Mouse (Mus musculus): ENCODE measurements around the gene Calm3. TPM values are rescaled to one million over a fixed set of nuclear protein-coding genes. Genes with fewer than 3 reads are reported as not detected.

Gene Calm3
- 342 and 417 TPM in 2 replicates for total RNA-seq (2014; rRNA removed; ENCODE audit: low replicate concordance)
- 101 and 107 TPM in 2 replicates for polyA plus RNA-seq (2015; fragmentation: Nextera tagmentation; extraction: Ambion mirVana)

DNA sequence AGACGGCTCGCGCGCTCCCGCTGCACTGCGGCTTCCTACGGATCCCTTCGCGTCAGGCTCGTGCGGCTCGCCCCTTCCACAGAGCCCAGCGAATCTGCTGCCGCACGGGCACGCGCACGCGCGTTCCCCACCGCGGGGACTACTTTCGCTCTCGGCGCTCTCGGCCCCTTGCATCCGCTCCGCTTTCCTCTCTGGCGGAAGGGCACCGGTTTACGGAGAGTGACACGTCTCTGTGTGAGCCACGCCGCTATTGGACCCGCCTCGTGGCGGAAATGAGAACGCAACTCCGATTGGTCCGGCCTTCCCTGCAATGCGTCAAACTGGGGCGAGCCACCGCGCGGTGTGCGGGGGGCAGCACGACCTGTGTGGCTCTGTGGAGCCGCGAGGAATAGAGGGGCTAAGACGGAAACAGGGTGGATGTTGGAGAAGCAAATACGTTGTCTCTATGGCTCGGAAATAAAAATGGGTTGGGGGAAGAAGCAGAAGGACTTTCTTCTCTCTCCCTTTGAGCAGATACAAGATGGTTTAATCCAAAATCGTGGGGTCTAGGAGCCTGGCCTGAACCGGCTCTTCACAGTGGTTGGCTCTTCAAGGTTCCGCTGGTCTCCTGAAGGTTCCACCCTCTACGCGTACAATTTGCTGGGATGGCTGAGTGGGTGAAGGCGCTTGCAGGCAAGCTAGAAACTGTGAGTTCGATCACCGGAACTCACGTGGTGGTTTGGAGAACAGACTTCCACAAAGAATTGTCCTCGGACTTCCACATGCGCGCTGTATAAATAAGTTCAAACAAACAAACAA, at the start of gene Calm3:
TSS of gene Calm3 (minus strand) at position 78 of the 798 bp plus-strand sequence.
- peaks cover 37% of the 10 kb centered on the region for H3K4me1 ChIP-seq (ENCODE audit: control insufficient read depth, insufficient read depth)
- peak; percentile 98 for DNase-seq (ENCODE audit: low spot score)
- peaks cover 11% of the 10 kb centered on the region for H3K36me3 ChIP-seq (replicated peaks; ENCODE audit: control insufficient read depth, insufficient read depth, low read length)
- peak within 1 kb of the TSS; percentile 95 for H3K27ac ChIP-seq (ENCODE audit: low read depth)
- 2% methylated on average over 64 of the region's 64 CpGs for WGBS
- H3K9ac ChIP-seq (replicated peaks; ENCODE audit: low read depth, low read length): peak within 1 kb of the TSS; percentile 93
- H3K4me2 ChIP-seq (ENCODE audit: low read depth, low read length): peak within 1 kb of the TSS; percentile 99
- H3K9me3 ChIP-seq (replicated peaks; ENCODE audit: control insufficient read depth, low read length): no peaks in the 10 kb centered on the region
- TF ChIP-seq EP300 (IDR thresholded peaks at IDR 0.05; ENCODE audit: low read depth) (peak; percentile 95; the same call in 1 of the 2 replicates), CTCF (IDR thresholded peaks at IDR 0.05; ENCODE audit: low read depth) (no peak)
- no peaks in the 10 kb centered on the region for H3K27me3 ChIP-seq (ENCODE audit: control insufficient read depth, insufficient read depth, low read length)
- ATAC-seq (ENCODE audit: insufficient read depth, low read depth): peak; percentile 86
- H3K4me3 ChIP-seq (ENCODE audit: low read depth, low read length): peak within 1 kb of the TSS; percentile 89

DNA sequence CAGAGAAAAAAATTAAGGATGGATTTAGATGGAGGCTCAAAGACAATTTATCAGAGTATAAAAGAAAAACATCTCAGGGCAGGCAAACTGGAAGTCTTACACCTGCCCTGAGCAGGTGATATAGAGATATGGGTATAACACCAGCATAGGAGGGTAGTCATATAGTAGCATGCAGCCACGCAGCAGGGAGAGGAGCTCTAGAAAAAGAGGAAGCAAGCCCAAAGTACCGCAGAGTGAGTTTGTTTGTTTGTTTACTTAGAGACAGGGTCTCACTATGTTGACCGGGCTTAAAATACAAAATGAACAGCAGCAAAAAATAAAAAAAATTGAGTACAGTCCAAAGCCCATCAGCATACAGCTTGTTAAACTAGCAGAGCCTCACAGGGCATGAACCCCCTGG, 47.2 kb upstream of the Calm3 start:
- no peaks in the 10 kb centered on the region for H3K9me3 ChIP-seq (replicated peaks; ENCODE audit: control insufficient read depth, low read length)
- no peaks in the 10 kb centered on the region for H3K36me3 ChIP-seq (replicated peaks; ENCODE audit: control insufficient read depth, insufficient read depth, low read length)
- H3K4me1 ChIP-seq (ENCODE audit: control insufficient read depth, insufficient read depth): 0 out of 2 replicates have a peak, but pooled peaks cover 8% of the 10 kb centered on the region
- no peak for TF ChIP-seq EP300 (IDR thresholded peaks at IDR 0.05; ENCODE audit: low read depth)
- TF ChIP-seq CTCF (IDR thresholded peaks at IDR 0.05; ENCODE audit: low read depth): no peak
- no peaks in the 10 kb centered on the region for H3K27me3 ChIP-seq (ENCODE audit: control insufficient read depth, insufficient read depth, low read length)
- H3K4me3 ChIP-seq (ENCODE audit: low read depth, low read length): no peak overlapping the region
- DNase-seq (ENCODE audit: low spot score) (no peak), ATAC-seq (ENCODE audit: insufficient read depth, low read depth) (no peak)
- H3K9ac ChIP-seq (replicated peaks; ENCODE audit: low read depth, low read length): no peak overlapping the region
- H3K4me2 ChIP-seq (ENCODE audit: low read depth, low read length): no peak overlapping the region
- 83% methylated on average over 3 of the region's 3 CpGs for WGBS
- H3K27ac ChIP-seq (ENCODE audit: low read depth): no peak overlapping the region

DNA sequence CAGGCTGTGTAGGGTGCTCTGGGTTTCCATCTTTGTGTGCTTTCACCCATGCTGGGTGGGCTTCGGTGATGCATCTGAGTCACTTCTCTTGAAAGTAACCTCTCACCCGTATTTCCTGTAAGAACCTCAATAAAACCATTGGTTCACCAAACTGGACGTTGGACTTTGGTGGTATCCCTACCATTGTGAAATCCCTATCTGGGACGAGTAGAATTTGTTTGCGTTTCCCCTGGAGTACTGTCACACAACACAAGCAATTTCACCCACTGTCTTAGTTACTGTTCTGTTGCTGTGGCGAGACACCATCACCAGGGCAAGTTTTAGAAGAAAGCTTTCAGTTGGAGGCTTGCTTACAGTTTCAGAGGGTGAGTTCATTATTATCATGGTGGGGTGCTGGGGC, 44.5 kb upstream of the Calm3 start:
- Histone ChIP-seq H3K4me1 (ENCODE audit: control insufficient read depth, insufficient read depth) (no peaks in the 10 kb centered on the region), H3K27me3 (ENCODE audit: control insufficient read depth, insufficient read depth, low read length) (no peaks in the 10 kb centered on the region), H3K4me3 (ENCODE audit: low read depth, low read length) (no peak overlapping the region), H3K36me3 (replicated peaks; ENCODE audit: control insufficient read depth, insufficient read depth, low read length) (no peaks in the 10 kb centered on the region), H3K4me2 (ENCODE audit: low read depth, low read length) (no peak overlapping the region), H3K9me3 (replicated peaks; ENCODE audit: control insufficient read depth, low read length) (no peaks in the 10 kb centered on the region), H3K9ac (replicated peaks; ENCODE audit: low read depth, low read length) (no peak overlapping the region), H3K27ac (ENCODE audit: low read depth) (no peak overlapping the region)
- ATAC-seq (ENCODE audit: insufficient read depth, low read depth) (no peak), DNase-seq (ENCODE audit: low spot score) (no peak)
- WGBS: 89% methylated on average over 6 of the region's 6 CpGs
- TF ChIP-seq EP300 (IDR thresholded peaks at IDR 0.05; ENCODE audit: low read depth) (no peak), CTCF (IDR thresholded peaks at IDR 0.05; ENCODE audit: low read depth) (no peak)

DNA sequence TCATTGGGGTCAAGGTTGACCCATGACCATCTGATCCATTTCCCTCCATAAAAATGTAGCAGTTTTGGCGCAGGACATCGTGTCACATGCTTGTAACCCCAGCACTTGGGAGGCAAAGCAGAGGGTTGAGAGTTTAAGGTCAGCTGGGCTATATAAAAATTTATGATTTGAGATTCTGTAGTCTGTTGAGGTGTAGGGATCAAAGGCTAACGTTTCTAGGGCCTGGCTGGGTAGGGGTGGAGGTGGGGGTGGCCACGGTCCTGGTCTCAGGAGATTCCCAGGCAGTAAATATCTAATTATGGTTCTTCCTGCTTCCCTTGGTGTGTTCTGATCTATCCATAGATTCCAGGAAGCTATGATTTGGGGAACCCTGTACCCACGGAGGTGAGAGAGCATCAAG, 37.8 kb upstream of the Calm3 start:
- no peak overlapping the region for H3K27ac ChIP-seq (ENCODE audit: low read depth)
- H3K9me3 ChIP-seq (replicated peaks; ENCODE audit: control insufficient read depth, low read length): no peaks in the 10 kb centered on the region
- no peaks in the 10 kb centered on the region for H3K4me1 ChIP-seq (ENCODE audit: control insufficient read depth, insufficient read depth)
- no peak for TF ChIP-seq EP300 (IDR thresholded peaks at IDR 0.05; ENCODE audit: low read depth)
- no peak for TF ChIP-seq CTCF (IDR thresholded peaks at IDR 0.05; ENCODE audit: low read depth)
- no peak overlapping the region for H3K9ac ChIP-seq (replicated peaks; ENCODE audit: low read depth, low read length)
- WGBS: 68% methylated on average over 5 of the region's 5 CpGs
- 0 out of 2 replicates have a peak, but pooled peaks cover 9% of the 10 kb centered on the region for H3K27me3 ChIP-seq (ENCODE audit: control insufficient read depth, insufficient read depth, low read length)
- no peak overlapping the region for H3K4me3 ChIP-seq (ENCODE audit: low read depth, low read length)
- no peaks in the 10 kb centered on the region for H3K36me3 ChIP-seq (replicated peaks; ENCODE audit: control insufficient read depth, insufficient read depth, low read length)
- no peak for DNase-seq (ENCODE audit: low spot score)
- H3K4me2 ChIP-seq (ENCODE audit: low read depth, low read length): no peak overlapping the region
- no peak for ATAC-seq (ENCODE audit: insufficient read depth, low read depth)

DNA sequence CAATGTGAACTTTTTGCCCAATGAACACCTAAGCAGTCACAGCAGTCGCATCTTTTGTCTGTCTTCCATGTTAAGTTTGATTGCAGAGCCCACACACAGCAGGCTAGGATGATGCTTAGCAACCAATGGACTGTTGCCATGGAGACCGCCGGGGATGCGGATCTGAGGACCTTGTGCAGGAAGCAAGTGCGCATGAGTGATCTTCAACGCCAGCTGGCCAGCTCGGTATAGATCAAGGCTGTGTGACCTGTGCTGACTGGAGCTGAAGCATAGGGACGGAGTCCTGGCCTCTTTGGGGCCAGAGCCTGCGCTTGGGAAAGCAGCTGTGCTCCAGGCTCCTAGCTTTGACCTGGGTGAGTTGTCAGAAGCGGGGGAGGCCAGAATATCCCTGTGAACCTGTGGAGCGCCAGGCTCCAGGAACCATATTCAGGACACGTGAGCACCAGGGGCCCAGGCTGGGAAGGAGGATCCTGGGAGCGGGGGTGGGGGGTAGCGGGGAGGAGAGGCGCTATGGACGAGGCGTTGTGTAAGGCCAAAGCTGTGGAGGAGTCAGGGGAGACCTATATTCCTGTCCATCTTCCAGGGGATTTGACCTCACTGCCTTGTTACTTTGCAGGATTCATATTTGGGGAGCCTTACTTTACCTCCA, 35.7 kb upstream of the Calm3 start, which contains the start of gene Pnmal1:
TSS of gene Pnmal1 (plus strand) at position 141 of the 649 bp plus-strand sequence.
- TF ChIP-seq EP300 (IDR thresholded peaks at IDR 0.05; ENCODE audit: low read depth) (no peak), CTCF (IDR thresholded peaks at IDR 0.05; ENCODE audit: low read depth) (no peak)
- DNase-seq (ENCODE audit: low spot score) (no peak), ATAC-seq (ENCODE audit: insufficient read depth, low read depth) (no peak)
- WGBS: 31% methylated on average over 17 of the region's 17 CpGs
- Histone ChIP-seq H3K9ac (replicated peaks; ENCODE audit: low read depth, low read length) (no peak within 1 kb of the TSS), H3K4me1 (ENCODE audit: control insufficient read depth, insufficient read depth) (no peaks in the 10 kb centered on the region), H3K27ac (ENCODE audit: low read depth) (no peak within 1 kb of the TSS), H3K4me2 (ENCODE audit: low read depth, low read length) (no peak within 1 kb of the TSS), H3K4me3 (ENCODE audit: low read depth, low read length) (no peak within 1 kb of the TSS), H3K27me3 (ENCODE audit: control insufficient read depth, insufficient read depth, low read length) (0 out of 2 replicates have a peak, but pooled peaks cover 9% of the 10 kb centered on the region), H3K9me3 (replicated peaks; ENCODE audit: control insufficient read depth, low read length) (no peaks in the 10 kb centered on the region), H3K36me3 (replicated peaks; ENCODE audit: control insufficient read depth, insufficient read depth, low read length) (no peaks in the 10 kb centered on the region)

Measured in heart, postnatal 0 days (tissue).